Mouse (Mus musculus): ENCODE data around the gene Cdh18.

- TF ChIP-seq GATA1 (IDR thresholded peaks at IDR 0.05; ENCODE audit: borderline replicate concordance, low read length) (no peak), FLI1 (IDR thresholded peaks at IDR 0.05; ENCODE audit: low read length) (no peak)
Measured at GRCm38 (mm10) chr15:23230616-23231015, 681.8 kb downstream of the Cdh18 start.

All from megakaryocyte, embryonic 14.5 days (primary cell).